Mouse (Mus musculus) ES-Bruce4 (cell line): ENCODE results near the gene Osbpl11. TPM values are rescaled to one million over a fixed set of nuclear protein-coding genes. Genes with fewer than 3 reads are reported as not detected.
"Not testable (repeated sequence)": the region's sequence is repeated elsewhere in the genome, so short reads cannot be mapped to it uniquely, and the experiment has no call there.

Experiments used
- H3K27ac ChIP-seq: 2 replicates; pipeline ENCODE4 v1.5.1; 2012; ENCODE audit warnings: low read length, inconsistent platforms; ENCODE audit not compliant: insufficient read depth
- H3K27me3 ChIP-seq: 2 replicates; pipeline ENCODE4 v1.6.1; 2012; ENCODE audit warnings: mild to moderate bottlenecking, low read length, inconsistent platforms; ENCODE audit not compliant: control insufficient read depth, poor library complexity, insufficient read depth, severe bottlenecking
- H3K36me3 ChIP-seq: 2 replicates; pipeline ENCODE4 v1.6.1; 2012; ENCODE audit warnings: inconsistent platforms, mild to moderate bottlenecking, low read length, moderate library complexity; ENCODE audit not compliant: control insufficient read depth, poor library complexity, insufficient read depth, severe bottlenecking
- H3K4me1 ChIP-seq: one replicate; pipeline ENCODE4 v1.8.1; 2011; ENCODE audit warnings: low read length; ENCODE audit not compliant: control insufficient read depth, insufficient read depth
- H3K4me3 ChIP-seq: 2 replicates; pipeline ENCODE4 v1.5.1; 2011; ENCODE audit warnings: low read depth, mild to moderate bottlenecking, low read length
- H3K9ac ChIP-seq: 2 replicates; pipeline ENCODE4 v1.6.1; 2012; ENCODE audit warnings: low read depth, mild to moderate bottlenecking, inconsistent platforms; ENCODE audit not compliant: poor library complexity, severe bottlenecking
- H3K9me3 ChIP-seq: replicated peaks from 2 replicates; pipeline ENCODE4 v1.6.1; 2012; ENCODE audit warnings: mild to moderate bottlenecking, low read length, inconsistent platforms; ENCODE audit not compliant: control insufficient read depth, poor library complexity, insufficient read depth, severe bottlenecking
- CTCF ChIP-seq: IDR thresholded peaks from one replicate; pipeline ENCODE4 v1.8.1; 2011; ENCODE audit warnings: low read depth, low read length
- EP300 ChIP-seq: IDR thresholded peaks from 2 replicates; pipeline ENCODE4 v1.6.1; 2011; ENCODE audit warnings: low read depth, low read length; ENCODE audit not compliant: insufficient read depth
- POLR2A ChIP-seq: IDR thresholded peaks from one replicate; pipeline ENCODE4 v1.8.1; 2011; ENCODE audit warnings: low read length; ENCODE audit not compliant: insufficient read depth
- polyA plus RNA-seq: library from polyadenylated mRNA; stranded (reverse); fragments of >200 nt; gene quantifications from 2 replicates; pipeline ENCODE4 v1.2.4, GENCODE M21; 2011; ENCODE audit warnings: low read depth; ENCODE audit not compliant: missing spikeins, insufficient read depth, insufficient read length

Osbpl11 gene
- polyA plus RNA-seq, 1 experiment, result 21.4 TPM

DNA sequence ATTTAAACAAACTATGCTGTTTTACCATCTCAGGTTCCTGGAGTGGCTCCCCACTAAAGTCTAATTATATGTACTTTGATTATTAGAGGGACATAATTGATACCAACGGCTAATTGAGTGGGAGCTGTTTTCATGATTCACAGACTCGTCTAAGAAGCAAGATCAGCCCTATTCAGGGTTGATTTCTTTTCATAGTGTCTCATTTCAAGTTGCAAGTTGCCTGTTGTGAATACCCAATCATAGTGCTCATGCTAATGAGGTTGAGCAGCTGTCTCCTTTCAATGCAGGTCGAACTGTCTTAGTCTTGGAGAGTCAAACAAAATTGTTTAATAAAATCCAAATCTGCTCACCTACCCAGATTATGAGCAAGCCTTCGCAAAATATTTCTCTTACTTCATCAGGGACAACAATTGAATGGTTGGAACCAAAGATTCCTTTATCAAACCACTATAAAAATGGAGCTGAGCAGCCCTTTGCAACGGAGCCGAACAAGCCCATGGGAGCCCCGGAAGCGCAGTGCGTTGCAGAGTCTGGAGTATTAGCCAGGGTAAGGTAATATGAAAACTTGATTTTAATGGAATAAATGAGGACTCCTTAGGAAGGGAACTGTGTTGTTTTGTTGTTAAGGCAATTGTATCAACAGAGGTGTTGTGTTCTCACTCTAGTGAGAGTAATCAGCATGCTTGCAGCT is 31.6 kb downstream of the Osbpl11 start:
- H3K36me3 ChIP-seq, result peaks cover 8% of the 10 kb centered on the region
- TF ChIP-seq EP300, result no peak
- TF ChIP-seq CTCF, result no peak
- no peak for TF ChIP-seq POLR2A

DNA sequence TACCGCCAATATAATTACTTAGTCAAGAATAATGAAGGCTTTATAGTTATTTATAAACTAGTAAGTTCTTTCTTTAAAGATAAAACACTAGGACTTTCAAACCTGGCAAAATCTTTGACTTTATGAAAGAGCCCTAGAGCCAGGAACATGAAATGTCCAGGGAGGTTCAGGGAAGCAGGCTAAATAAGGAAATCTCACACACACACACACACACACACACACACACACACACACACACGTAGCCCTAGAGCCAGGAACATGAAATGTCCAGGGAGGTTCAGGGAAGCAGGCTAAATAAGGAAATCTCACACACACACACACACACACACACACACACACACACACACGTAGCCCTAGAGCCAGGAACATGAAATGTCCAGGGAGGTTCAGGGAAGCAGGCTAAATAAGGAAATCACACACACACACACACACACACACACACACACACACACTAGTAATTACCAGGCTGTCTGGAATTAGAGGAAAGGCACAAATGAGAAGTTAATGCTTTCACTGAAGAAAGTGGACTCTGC is 32.7 kb downstream of the Osbpl11 start:
- not testable (repeated sequence) for H3K9ac ChIP-seq, H3K36me3 ChIP-seq, H3K27me3 ChIP-seq, H3K9me3 ChIP-seq, H3K4me3 ChIP-seq, H3K4me1 ChIP-seq, H3K27ac ChIP-seq

More for the DNA sequence above, 31.6 kb downstream of the Osbpl11 start:
- Histone ChIP-seq H3K4me3 (no peak overlapping the region), H3K27ac (no peak overlapping the region), H3K4me1 (no peaks in the 10 kb centered on the region), H3K27me3 (no peaks in the 10 kb centered on the region), H3K9ac (no peak overlapping the region), H3K9me3 (no peaks in the 10 kb centered on the region)

DNA sequence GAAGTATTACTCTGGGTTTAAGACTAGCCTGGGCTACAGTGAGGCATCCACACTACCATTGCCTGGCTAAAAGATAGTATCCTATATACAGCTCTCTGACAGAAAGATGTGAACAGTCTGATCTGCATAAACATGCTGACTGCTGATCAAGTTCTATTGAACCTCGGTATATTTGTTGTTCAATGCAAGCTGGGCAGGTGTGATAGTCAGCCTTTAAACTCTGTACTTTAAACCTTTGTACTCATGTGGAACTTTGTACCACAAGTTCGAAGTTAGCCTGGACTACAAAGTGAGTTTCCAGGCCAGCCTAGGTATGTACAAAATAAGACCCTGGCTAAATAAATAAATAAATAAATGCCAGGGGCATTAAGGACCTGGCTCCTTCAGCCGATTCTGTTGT is 37.6 kb downstream of the Osbpl11 start:
- no peaks in the 10 kb centered on the region for H3K4me1 ChIP-seq
- H3K27me3 ChIP-seq, result no peaks in the 10 kb centered on the region
- TF ChIP-seq EP300 (no peak), POLR2A (no peak), CTCF (no peak)

GRCm38 (mm10) chr16:33224381-33224780 is 39.5 kb downstream of the Osbpl11 start:
- Histone ChIP-seq H3K9me3 (no peaks in the 10 kb centered on the region), H3K36me3 (peaks cover 19% of the 10 kb centered on the region), H3K27ac (no peak overlapping the region), H3K9ac (no peak overlapping the region), H3K27me3 (no peaks in the 10 kb centered on the region), H3K4me1 (no peaks in the 10 kb centered on the region), H3K4me3 (no peak overlapping the region)
- TF ChIP-seq EP300 (no peak), POLR2A (no peak), CTCF (no peak)

More for the DNA sequence above, 37.6 kb downstream of the Osbpl11 start:
- Histone ChIP-seq H3K27ac (no peak overlapping the region), H3K4me3 (no peak overlapping the region), H3K9me3 (no peaks in the 10 kb centered on the region), H3K9ac (no peak overlapping the region), H3K36me3 (peaks cover 12% of the 10 kb centered on the region)

DNA sequence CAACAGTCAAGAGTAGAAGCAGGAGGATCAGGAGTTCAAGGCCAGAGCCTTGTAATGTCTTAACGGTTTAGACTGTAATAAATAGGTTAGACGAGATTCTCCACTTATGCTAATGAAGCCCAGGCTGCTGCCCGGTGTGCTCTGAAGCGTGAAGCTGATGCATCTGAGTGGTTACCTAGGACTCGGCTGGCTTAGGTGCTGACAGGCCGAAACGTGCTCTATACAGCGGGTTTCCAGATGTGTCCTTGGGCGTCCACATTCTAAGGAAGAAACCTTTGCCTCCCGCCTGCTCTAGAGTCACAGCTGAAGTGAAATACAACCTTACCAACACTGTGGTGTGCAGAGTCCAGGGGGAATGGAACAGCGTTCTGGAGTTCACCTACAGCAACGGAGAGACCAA is 49.3 kb downstream of the Osbpl11 start:
- no peak overlapping the region for H3K27ac ChIP-seq
- H3K4me1 ChIP-seq, result no peaks in the 10 kb centered on the region
- TF ChIP-seq CTCF, result no peak
- no peak for TF ChIP-seq EP300
- TF ChIP-seq POLR2A, result no peak
- peaks cover 2% of the 10 kb centered on the region; the same call in 1 of the 2 replicates for H3K36me3 ChIP-seq
- H3K4me3 ChIP-seq, result no peak overlapping the region
- no peaks in the 10 kb centered on the region for H3K9me3 ChIP-seq
- no peak overlapping the region for H3K9ac ChIP-seq
- H3K27me3 ChIP-seq, result no peaks in the 10 kb centered on the region

- Histone ChIP-seq H3K9ac (no peak overlapping the region), H3K9me3 (no peaks in the 10 kb centered on the region), H3K4me3 (no peak overlapping the region), H3K27ac (no peak overlapping the region), H3K36me3 (peaks cover 2% of the 10 kb centered on the region; the same call in 1 of the 2 replicates), H3K4me1 (no peaks in the 10 kb centered on the region), H3K27me3 (no peaks in the 10 kb centered on the region)
- TF ChIP-seq CTCF (no peak), POLR2A (no peak), EP300 (no peak)
Measured at GRCm38 (mm10) chr16:33236151-33236550, 51.3 kb downstream of the Osbpl11 start.
